Mouse (Mus musculus) megakaryocyte, adult 5-6 weeks (primary cell): Measurements from ENCODE around the gene Gmcl1. TPM values are rescaled to one million over a fixed set of nuclear protein-coding genes. Genes with fewer than 3 reads are reported as not detected.

Source experiments
- ATAC-seq: 2 replicates; pipeline ENCODE4 v1.8.0; 2016; ENCODE audit warnings: mild to moderate bottlenecking, inconsistent platforms; ENCODE audit not compliant: poor library complexity, severe bottlenecking
- total RNA-seq, 2 experiments: library from RNA; stranded (forward) in 1 of 2; stranded (reverse) in 1 of 2; fragments of 153-499, 151-499 nt in 1 of 2; fragments of 221-1000, 200-1000 nt in 1 of 2; gene quantifications; 2 replicates each; pipeline versions ENCODE4 v1.2.3 to v1.2.4; 2015 to 2017

Gene Gmcl1
- total RNA-seq, 2 experiments from 2014 or later = 16.9 to 26.7 TPM

DNA sequence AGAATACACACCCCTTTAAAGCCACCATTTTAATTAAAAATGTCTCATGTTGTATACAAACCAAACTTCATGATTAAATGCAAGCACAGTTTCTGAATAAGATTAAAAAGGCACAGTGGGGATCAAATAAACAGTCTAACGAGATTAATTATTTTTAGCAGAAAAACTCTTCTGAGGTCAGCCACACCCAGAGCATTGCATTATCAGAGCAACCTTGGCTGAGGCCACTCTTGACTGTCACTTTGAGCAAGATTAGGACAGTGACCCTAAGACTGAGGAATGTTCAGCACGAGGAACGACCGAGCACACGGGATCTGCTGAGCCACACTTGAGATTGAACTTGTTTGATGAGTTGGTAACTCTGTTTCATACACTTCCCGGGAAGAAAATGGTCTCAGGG, 3.6 kb upstream of the Gmcl1 start:
- no peak for ATAC-seq

DNA sequence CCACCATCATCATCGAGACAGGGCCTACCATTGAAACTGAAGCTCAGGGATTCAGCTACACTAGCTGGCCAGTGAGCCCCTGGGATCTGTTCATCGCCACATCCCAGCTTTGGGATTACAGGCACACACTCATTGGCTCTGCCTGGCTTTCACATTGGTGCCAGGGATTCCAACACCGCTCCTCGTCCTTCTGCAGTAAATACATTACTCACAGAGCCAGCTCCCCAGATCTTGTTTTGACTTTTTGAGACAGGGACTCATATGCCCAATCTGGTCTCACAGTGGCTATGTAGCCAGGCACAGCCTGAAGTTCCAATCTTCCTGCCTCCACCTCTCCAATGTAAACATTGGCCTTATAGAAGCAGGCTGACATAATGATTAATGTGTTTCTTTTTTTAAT, 3.1 kb upstream of the Gmcl1 start:
- no peak for ATAC-seq

DNA sequence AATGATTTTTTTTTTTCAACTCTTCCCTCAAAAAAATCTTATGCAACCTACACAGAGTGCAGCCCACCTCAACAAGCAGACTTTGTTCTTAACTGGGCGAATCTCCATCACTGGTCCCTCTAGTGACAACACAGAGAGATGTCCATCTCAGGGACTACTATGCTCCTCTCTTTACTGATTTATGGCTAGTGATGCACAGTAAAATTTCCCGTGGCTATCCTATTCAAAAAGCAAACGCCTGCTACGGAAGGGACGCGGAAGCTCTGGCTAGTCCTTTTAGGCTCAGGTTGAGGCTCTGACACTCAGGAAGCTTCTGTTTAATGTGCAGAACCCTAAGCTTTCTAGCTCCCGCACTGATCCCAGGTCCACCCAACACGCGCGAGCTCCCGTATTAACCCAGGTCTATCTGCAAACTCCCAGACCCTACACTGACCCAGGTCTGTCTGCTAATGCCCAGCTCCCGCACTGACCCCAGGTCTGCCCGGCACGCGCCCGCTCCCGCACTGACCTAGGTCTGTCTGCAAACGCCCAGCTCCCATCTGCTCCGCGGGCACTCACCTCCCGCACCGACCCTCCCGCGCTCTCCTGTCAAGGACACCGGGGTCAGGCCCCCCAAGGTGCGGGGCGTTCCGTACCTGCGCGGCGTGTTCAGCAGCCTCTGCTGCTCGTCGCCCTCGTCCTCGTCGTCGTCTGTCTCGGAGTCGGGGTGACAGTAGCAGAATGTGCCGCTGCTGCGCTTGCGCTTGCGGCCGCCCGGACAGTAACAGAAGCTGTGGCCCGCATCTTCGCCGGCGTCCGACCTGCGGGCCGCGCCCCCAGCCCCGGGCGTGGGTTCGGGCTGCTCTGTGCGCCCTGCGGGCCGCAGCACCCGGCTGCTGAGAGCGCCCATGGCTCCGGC, 658 bp downstream of the Gmcl1 start:
- ATAC-seq = peak; percentile 13

DNA sequence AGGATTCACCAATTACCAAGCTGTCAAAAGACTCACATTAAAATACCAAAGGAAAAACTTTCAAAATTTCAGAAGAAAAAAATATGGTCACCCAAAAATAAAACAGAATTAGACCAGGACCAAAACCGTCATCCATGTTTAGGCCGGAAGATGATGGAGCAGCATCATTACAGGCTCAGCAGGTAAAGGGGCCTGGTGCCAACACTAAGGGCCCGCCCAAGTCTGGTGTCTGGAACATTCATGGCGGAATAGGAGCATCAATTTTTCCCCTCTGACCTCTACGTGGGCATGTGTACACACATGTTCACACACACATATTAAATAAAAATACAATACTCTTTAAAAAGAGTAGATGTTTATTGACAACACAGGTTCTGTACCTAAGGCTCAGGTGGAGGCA, 4.5 kb downstream of the Gmcl1 start:
- ATAC-seq = no peak

DNA sequence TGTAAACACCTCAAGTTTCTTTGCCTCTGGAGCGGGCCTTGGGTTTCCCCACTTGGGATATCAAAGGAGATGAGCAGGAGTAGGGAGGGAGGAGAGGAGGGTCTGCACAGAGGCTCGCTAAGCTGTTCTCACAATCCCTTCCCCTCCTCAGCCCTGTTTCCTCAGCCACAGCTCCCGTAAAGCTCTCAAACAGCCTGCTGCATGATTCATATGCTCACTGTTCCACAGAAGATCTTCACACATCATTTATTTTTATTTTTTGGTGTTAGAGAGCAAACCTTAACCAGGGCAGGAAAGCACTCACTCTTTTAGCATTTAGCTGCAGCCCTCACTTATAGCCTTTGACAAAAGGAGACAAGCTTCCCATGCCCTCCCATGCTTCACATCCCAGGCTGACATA, 11.2 kb downstream of the Gmcl1 start:
- no peak for ATAC-seq

DNA sequence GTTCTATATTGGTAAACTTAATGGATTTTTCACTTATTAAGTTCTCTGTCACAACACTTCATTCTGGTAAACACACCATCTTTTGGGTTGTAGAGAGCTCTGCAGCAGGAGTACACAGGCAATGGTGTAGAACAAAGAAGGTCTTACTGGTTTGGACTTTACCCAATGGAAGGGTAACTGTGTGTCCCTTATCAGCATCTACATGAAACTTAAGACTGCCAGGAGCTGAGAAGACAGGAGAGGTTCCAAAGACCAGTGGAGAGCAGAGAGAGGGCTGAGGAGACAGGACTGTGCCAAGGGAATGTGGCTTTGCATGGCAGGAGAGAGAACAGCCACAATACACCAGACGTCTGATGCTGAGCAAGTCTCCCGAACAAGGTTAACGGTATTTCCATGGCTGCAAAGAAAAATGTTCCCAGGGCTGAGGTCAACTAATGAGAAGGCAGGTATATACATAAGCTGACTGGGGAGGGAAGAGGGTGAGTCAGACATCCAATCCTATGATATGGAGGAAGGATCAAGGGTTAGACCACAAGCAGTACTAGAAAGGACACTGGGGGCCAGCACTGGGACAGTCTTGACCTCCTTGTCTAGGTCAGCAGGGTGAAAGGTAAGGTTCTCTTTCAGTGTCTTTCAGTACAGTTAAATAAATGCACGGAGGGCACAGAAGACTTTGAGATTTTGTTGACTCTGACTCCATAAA, 25.0 kb downstream of the Gmcl1 start:
- ATAC-seq = no peak

DNA sequence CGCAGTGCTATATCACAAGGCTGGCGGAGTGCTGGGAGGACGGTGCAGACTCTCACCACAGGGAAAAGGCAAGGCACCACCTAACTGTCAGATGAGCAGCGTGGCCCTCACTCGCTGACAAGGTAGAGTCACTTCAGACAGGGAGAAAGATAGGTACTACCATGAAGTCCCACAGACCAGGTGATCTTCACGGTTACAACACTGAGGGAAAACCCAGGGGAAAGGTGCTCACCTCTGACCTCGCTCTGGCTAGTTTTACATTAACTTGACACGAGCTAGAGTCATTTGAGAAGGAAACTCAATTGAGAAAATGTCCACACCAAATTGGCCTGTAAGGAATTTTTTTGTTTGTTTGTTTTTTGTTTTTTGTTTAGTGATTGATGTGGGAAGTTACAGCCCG, 30.6 kb downstream of the Gmcl1 start:
- no peak for ATAC-seq

DNA sequence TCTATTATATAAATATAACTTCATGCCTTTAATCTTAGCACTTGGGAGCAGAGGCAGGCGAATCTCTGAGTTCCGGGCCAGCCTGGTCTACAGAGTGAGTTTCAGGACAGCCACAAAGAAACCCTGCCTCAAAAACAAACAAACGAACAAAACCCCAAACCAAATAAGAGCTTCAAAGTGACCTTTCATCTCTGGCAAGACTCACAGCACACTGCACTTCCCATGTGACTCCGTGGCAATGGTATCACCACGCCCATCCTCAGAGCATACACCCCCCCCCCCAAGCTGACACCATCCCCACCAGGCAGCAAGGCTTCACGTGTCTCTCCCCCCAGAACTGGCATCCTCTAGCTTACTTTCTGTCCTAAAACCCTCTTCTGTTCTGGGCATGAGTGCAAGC, 35.3 kb downstream of the Gmcl1 start:
- ATAC-seq = no peak

DNA sequence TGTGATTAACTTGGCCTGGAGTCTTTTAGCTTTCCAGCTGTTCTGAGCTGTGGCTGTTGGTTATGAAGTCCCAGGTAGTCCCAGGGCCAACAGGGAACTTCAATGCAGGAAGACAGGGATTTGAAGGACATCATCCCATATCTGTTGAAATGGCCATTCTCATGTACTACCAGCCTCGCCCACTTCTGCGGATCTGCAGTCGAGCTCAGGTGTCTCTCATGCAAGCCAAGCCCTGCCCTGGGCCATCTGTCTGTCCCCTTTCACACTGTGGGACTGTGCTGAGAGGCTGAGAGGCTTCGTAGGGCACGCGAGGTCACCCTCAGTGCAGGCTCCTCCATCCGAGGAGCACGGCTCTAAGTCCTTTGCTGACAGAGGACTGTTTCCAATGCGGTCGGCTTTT, 37.0 kb downstream of the Gmcl1 start:
- ATAC-seq = no peak

DNA sequence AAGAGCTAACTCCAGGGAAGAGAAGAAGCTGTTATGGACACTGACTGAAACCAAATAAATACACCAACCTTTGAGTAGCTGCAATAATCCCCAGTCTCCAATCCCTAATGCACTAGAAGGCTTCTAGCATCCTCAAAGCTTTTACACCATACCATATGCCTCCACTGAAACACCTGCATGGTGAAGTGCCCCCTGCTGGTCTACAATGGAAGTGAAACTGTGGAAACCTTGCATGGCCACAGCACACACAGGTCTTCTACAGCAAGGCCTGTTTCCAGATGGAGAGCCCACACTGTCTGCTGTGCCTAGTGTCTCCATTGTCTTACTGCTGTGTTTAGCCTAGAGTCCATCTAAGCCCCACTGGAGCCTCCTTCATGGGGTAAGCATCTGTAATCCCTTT, 38.7 kb downstream of the Gmcl1 start:
- ATAC-seq = peak; percentile 92

DNA sequence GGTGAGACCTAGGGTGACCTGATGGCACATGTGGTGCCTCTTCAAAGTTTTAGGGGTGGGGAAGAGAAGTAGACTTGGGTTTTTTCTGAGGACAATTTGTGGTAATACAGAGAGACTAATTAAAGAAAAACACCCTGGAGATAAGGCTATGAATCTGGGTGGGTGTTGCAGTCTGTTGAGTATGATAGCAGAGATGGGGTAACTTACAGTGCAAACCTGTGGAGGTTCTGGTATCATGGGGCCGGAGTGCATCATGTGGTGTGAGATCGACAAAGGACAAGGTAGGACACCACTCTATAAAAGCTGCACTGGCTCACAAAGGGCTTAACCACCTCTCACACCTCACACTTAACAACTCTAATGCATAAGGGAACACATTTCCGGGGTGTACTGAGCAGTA, 43.5 kb downstream of the Gmcl1 start:
- ATAC-seq = no peak

DNA sequence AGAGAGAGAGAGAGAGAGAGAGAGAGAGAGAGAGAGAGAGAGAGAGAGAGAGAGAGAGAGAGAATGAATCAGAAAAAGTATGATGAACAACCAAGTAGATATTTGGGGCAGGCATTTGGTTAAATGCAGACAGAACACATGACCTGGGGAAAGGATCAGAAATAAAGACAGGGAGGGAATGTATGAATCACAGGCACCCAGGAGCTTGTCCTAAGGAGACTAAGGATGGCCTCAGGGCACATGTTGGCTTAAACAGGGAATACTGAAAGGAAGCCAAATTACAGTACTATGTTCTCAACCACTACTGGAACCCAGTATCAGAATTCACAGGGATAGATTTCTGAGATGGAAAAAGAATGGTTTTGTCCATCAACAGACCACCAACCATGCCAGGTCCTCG, 46.2 kb downstream of the Gmcl1 start:
- ATAC-seq = no peak

DNA sequence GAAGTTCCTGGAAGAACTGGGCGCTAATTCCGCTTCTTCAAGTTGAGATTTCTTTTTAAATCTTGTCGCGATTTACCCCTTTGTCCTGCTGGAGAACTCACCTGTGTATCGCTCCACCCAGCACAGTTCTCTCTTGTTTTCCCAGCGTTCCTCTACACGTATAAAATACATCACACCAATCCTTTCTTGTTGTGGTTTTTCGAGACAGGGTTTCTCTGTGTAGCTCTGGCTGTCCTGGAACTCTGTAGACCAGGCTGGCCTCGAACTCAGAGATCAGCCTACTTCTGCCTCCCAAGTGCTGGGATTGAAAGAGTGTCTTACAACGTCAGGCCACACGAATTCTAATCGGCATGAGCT, 48.5 kb downstream of the Gmcl1 start:
- ATAC-seq = no peak

DNA sequence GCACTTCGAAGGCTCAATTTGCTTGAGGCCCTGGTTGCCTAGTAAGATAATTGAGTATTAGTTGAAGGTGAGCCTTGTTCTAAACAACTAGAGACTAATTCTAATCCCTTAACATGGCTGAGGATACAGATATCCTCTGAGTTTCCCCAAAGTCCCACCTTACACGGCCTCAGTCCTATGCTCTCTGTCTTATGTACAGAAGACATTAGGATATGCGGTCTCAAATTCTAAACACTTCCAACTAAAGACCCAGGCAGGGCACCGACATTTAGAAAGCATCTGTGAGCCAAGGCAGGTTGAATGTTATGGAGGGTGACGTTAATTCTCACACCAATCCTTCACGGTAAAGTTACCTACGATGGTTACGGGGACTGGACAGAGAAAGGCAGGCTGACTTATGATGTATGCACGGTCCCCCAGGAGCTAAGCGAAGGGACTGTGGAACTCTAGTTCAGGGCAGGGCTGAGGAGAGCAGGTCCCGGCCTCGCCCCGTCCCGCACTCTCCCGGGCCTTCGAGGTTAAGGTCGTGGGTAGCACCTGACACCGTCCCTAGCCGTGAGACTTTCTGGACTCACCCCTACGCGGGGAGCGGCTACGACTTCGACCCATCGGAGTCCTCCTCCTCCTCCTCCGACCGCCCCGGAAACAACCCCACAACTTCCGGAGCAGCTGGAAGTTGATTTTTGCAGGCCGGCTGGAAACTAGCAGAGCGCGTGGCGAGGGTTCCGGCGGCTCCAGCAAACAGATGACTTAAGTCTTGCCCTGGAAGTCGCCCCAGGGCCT, 49.1 kb downstream of the Gmcl1 start, which contains the start of gene Snrnp27:
Gene Snrnp27, minus strand, starts transcription at position 651 of the 783 bp plus-strand sequence.
- peak; percentile 100 for ATAC-seq

DNA sequence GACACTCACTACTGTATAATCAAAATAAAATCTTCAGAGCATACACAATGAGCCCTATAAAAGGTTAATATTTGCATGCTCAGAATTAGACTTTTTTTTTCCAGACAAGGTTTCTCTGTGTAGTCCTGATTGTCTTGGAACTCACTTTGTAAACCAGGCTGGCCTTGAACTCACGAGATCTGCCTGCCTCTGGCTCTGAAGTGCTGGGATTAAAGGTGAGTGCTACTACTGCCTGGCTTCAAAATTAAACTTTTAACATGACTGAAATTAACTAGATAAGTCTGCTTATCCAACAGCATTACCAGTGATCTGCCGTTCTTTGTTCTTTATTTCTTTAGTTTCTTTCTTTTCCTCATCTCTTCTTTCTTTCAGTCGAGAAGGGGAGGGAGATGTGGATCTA, 51.9 kb downstream of the Gmcl1 start:
- ATAC-seq = no peak

DNA sequence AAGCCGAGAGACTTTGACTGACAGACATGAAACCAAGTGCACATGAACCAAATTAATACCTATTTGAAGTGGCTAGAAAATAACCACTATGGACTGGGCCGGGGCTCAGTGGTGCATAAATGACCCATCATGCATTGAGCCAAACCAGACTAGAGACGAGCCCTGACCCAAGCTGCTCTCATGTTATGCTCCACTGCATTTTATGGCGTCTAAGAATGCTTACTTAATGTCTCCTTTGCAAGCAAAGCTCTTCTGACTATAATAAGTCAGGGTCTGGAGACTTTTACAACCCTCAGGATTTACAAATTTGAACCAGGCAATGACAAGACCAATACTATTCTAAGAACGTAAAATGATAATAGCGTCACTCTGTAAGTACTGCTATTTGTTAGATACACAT, 54.8 kb downstream of the Gmcl1 start:
- ATAC-seq = no peak

DNA sequence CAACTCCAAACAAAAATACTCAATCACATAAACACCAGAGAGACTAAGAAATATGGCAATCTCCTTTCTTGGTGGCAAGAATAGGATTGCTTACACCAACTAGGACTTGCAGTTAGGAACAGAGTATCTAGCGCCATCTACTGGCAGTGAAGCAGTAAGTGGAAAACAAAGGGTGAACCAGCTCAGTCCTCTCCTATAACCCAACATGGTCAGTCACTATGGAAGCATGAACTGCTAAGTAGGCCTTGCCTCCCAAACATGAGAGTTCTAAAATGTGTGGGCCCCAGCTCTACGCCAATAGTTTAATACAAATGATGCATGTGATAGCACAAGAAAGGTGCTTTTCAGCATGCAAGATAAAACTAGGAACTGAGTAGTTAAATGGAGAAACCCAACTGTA, 62.3 kb downstream of the Gmcl1 start:
- 0 out of 2 replicates have a peak, but pooled peaks have one; percentile 22 for ATAC-seq

DNA sequence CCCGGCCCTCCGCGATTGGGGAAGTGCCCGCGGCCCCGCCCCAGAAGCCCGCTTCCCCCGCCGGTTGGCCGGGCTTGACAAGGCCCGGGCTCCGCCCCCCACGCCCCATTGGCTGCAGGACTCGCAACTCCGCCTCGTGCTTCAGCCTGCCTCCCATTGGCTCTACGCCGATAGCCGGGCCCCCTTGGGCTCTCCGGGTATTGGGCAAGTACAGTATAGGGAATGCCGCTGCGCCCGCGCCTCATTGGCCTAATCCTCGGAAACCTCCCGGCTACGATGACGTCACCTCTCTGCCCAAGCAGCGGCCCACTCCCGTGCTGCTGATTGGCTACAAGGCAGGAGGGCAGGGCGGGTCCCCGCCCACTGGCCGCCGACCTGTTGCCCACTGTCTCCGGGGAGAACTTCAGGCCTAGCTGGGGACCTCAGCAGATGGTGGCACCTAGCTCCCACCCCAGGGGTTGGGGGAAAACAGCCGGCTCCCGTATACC, 63.9 kb downstream of the Gmcl1 start:
- ATAC-seq = peak; percentile 85

DNA sequence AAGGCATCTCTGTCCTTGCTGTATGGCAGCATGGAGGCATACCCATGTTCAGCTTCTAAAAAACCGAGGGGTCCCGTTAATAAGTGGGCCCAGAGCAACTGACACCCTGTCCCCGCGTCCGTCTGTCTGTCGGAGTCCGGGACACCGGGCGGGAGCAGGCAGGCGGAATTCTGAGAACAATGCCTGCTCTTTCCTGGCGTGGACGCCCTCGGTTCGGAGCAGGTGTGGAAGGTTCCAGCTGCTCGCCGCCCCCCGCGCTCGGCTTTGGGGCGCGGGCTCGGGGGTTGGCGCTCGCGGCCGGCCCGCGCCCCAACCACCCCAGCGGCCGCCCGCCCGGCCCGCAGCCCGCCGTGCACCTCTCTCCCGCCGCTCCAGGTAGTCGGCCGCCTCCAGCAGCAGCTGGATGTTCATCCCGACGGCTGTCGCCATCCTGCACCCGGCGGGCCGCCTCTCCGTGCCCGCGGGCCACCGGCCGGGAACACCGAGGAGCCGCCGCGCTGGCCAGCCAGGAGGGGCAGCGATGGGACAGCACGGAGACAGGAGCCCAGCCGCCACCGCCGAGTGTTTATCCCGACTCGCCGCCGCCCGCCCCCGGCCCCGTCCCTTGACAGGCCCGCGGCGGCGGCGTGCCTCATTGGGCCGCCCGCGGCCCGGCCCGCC, 64.5 kb downstream of the Gmcl1 start, which contains the start of gene Mxd1:
Gene Mxd1, minus strand, starts transcription at position 582 of the 660 bp plus-strand sequence.
- ATAC-seq = no peak

DNA sequence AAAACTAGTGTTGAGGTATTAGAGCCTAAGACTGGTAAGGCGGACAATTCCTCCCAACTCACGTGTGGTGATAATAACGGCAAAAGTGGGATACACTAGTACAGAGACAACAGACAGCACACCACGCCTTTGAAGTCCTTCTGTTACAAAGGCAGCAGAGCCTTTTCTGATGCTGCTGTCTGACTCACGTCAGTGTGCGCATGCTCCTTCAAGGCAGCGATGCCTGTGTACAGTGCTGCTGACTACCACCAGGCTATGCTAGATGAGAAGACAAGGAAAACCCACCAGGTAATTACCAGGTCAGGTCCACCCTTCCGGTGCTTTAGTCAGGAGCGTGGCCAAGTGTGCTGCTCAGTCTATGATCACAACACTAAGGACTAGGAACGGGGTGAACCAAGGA, 66.1 kb downstream of the Gmcl1 start:
- ATAC-seq = no peak
